8 mouse cellular contexts compared by ENCODE assay signal in the genomic region with DNA sequence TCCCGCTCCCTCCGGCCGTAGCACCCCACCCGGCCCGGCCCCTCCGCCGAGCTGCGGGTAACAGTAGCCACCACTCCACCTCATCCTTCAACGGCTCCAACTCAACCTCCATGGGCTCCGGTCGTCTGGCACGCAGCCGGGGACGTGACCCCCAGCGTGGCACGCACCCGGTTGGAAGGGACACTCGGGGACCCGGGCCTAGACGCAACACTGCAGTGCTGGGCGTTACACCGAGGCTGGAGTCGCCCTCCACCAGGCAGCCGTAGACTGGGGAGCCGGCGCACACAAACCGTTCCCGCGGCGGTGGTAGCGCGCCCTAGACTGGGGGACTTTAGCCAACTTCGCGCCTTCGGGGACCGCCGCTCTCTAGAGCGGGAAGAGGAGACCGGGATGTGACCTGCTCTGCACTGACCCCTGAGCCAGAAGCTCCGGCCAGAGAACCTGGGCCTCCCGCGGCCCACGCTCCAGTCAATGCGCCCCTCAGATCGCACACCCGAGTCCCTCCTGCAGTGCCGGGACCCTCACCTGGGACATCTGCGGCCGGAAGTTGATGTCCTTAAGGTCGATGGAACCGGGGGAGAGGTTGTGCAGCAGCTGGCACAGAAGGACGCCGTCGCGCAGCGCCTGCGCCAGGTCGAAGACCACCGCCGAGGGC. TPM values are rescaled to one million over a fixed set of nuclear protein-coding genes. Genes with fewer than 3 reads are reported as not detected.
DNase-seq lines count a peak whose midpoint lies in the region; ATAC-seq and TF ChIP-seq lines count a peak whose summit lies in the region.

No protein-coding gene starts in this region.

- no peaks in the 10 kb centered on the region for H3K36me3 ChIP-seq in heart, embryonic 14.5 days (ENCODE audit: control insufficient read depth, insufficient read depth, low read length)
- H3K36me3 ChIP-seq in limb, embryonic 11.5 days (ENCODE audit: control insufficient read depth, insufficient read depth, low read length), result no peaks in the 10 kb centered on the region
- no peaks in the 10 kb centered on the region for H3K36me3 ChIP-seq in midbrain, embryonic 16.5 days (ENCODE audit: control insufficient read depth, insufficient read depth, low read length)

- peak; percentile 44 for DNase-seq in left cerebral cortex, postnatal 4 days
- no peak for DNase-seq in left cerebral cortex, adult 9 months (ENCODE audit: low spot score in 2 of 2)
- peak; percentile 63 for DNase-seq in limb, embryonic 11.5 days (ENCODE audit: low spot score)
- DNase-seq in left cerebral cortex, postnatal 36 days (ENCODE audit: low spot score in 2 of 2), result no peak

- H3K4me1 ChIP-seq in bone marrow macrophage, adult 2 months (ENCODE audit: control insufficient read depth, insufficient read depth, low read length), result peaks cover 10% of the 10 kb centered on the region
- H3K4me1 ChIP-seq in heart, embryonic 14.5 days (ENCODE audit: control insufficient read depth in 2 of 2, insufficient read depth in 2 of 2, low read length in 2 of 2), result peaks cover 6 to 8% of the 10 kb centered on the region in 2 experiments; a peak in 3 of 4 replicates
- peaks cover 24% of the 10 kb centered on the region for H3K4me1 ChIP-seq in limb, embryonic 11.5 days (ENCODE audit: control insufficient read depth, insufficient read depth, low read length)
- peaks cover 38% of the 10 kb centered on the region for H3K4me1 ChIP-seq in midbrain, embryonic 16.5 days (ENCODE audit: control insufficient read depth, insufficient read depth, low read length)

- H3K4me3 ChIP-seq in bone marrow macrophage, adult 2 months (ENCODE audit: insufficient read depth, low read length), result peak overlapping the region; percentile 92
- H3K4me3 ChIP-seq in heart, embryonic 14.5 days (ENCODE audit: control insufficient read depth in 1 of 2, insufficient read depth in 1 of 2, low read depth in 1 of 2, low read length in 2 of 2), result peak overlapping the region; percentile 65 to 86
- H3K4me3 ChIP-seq in limb, embryonic 11.5 days (ENCODE audit: low read depth, low read length), result peak overlapping the region; percentile 79
- H3K4me3 ChIP-seq in midbrain, embryonic 16.5 days (ENCODE audit: low read depth, low read length), result peak overlapping the region; percentile 93

- TF ChIP-seq POLR2A in bone marrow macrophage, adult 2 months (IDR thresholded peaks at IDR 0.05; ENCODE audit: borderline replicate concordance, low read depth, low read length), result no peak

- H3K9ac ChIP-seq in heart, embryonic 14.5 days (ENCODE audit: low read length), result peak overlapping the region; percentile 84
- peak overlapping the region; percentile 81 for H3K9ac ChIP-seq in limb, embryonic 11.5 days (ENCODE audit: low read length)
- peak overlapping the region; percentile 86 for H3K9ac ChIP-seq in midbrain, embryonic 16.5 days (ENCODE audit: low read depth, low read length)

- peaks cover 3% of the 10 kb centered on the region; the same call in 1 of the 2 replicates for H3K27me3 ChIP-seq in heart, embryonic 14.5 days (ENCODE audit: control insufficient read depth, insufficient read depth, low read length)
- no peaks in the 10 kb centered on the region for H3K27me3 ChIP-seq in limb, embryonic 11.5 days (ENCODE audit: control insufficient read depth, insufficient read depth, low read length)
- H3K27me3 ChIP-seq in midbrain, embryonic 16.5 days (ENCODE audit: control insufficient read depth, insufficient read depth, low read depth, low read length), result no peaks in the 10 kb centered on the region

- peak overlapping the region; percentile 96 for H3K4me2 ChIP-seq in heart, embryonic 14.5 days (ENCODE audit: low read length)
- peak overlapping the region; percentile 99 for H3K4me2 ChIP-seq in limb, embryonic 11.5 days (ENCODE audit: low read depth, severe bottlenecking)
- peak overlapping the region; percentile 91 for H3K4me2 ChIP-seq in midbrain, embryonic 16.5 days (ENCODE audit: low read length)

- no peak for TF ChIP-seq CTCF in bone marrow macrophage, adult 2 months (IDR thresholded peaks at IDR 0.05; ENCODE audit: low read depth, low read length)

- no peaks in the 10 kb centered on the region for H3K9me3 ChIP-seq in heart, embryonic 14.5 days (ENCODE audit: control insufficient read depth, low read length)
- no peaks in the 10 kb centered on the region for H3K9me3 ChIP-seq in limb, embryonic 11.5 days (ENCODE audit: control insufficient read depth, low read length)
- no peaks in the 10 kb centered on the region for H3K9me3 ChIP-seq in midbrain, embryonic 16.5 days (replicated peaks; ENCODE audit: control insufficient read depth, low read length, poor library complexity, severe bottlenecking)

- intact Hi-C loops in left cerebral cortex, postnatal 4 days (cut with DNase I), result no loop called here
- intact Hi-C loops in left cerebral cortex, postnatal 36 days (cut with DNase I), result no loop called here

- WGBS in heart, embryonic 14.5 days, result under 1% methylated on average over 59 of the region's 60 CpGs
- WGBS in limb, embryonic 11.5 days, result under 1% methylated on average over 55 of the region's 60 CpGs
- under 1% methylated on average over 57 of the region's 60 CpGs for WGBS in midbrain, embryonic 16.5 days

- no peak overlapping the region for H3K27ac ChIP-seq in bone marrow macrophage, adult 2 months (ENCODE audit: insufficient read depth, low read depth, low read length)
- H3K27ac ChIP-seq in heart, embryonic 14.5 days (replicated peaks in 1 of 2; ENCODE audit: control insufficient read depth in 1 of 2, insufficient read depth in 1 of 2, low read depth in 2 of 2, low read length in 2 of 2), result peak overlapping the region in 1 of 2 experiments; percentile 55; a peak in 1 of 4 replicates
- H3K27ac ChIP-seq in limb, embryonic 11.5 days (replicated peaks; ENCODE audit: low read depth, low read length), result peak overlapping the region; percentile 47; the same call in 1 of the 2 replicates
- H3K27ac ChIP-seq in midbrain, embryonic 16.5 days (ENCODE audit: low read length), result peak overlapping the region; percentile 65

- ATAC-seq in heart, embryonic 14.5 days (ENCODE audit: insufficient number of reproducible peaks, insufficient read depth, low FRiP score, low read depth), result 0 out of 2 replicates have a peak, but pooled peaks have one; percentile 9
- no peak for ATAC-seq in limb, embryonic 11.5 days (ENCODE audit: insufficient number of reproducible peaks, low FRiP score, low TSS enrichment, low read depth)
- ATAC-seq in midbrain, embryonic 16.5 days, result peak; percentile 16; the same call in 1 of the 2 replicates
- no peak for ATAC-seq in frontal cortex, adult (ENCODE audit: low TSS enrichment)

RNA-seq across cellular contexts. Expression of a gene that starts 1.0 kb away (rescaled TPM):
- total RNA-seq in left cerebral cortex, postnatal 4 days (2021), result 10 to 100 TPM; 59.2 to 60.4 TPM
- polyA plus RNA-seq in bone marrow macrophage, adult 2 months (2012; ENCODE audit: insufficient read depth, insufficient read length, missing spikeins), result 13.4 and 16.3 TPM in 2 replicates
- 3.6 and 4.1 TPM in 2 replicates for polyA plus RNA-seq in heart, embryonic 14.5 days (2014; fragmentation: Nextera tagmentation; extraction: Ambion mirVana)
- 6.8 and 7.3 TPM in 2 replicates for polyA plus RNA-seq in limb, embryonic 11.5 days (2014; fragmentation: Nextera tagmentation; extraction: Ambion mirVana)
- polyA plus RNA-seq in midbrain, embryonic 16.5 days (2015; fragmentation: Nextera tagmentation; extraction: Ambion mirVana), result 9.2 and 12.6 TPM in 2 replicates
- total RNA-seq in left cerebral cortex, postnatal 36 days (2021), result 10 to 100 TPM in 1 of 2 experiments, 1 to 10 TPM in 1; 9.6 to 12.3 TPM

RNA-seq across cellular contexts. Expression of a gene that starts 16.2 kb away (rescaled TPM):
- total RNA-seq in left cerebral cortex, postnatal 4 days (2021), result 10 to 100 TPM; 23.6 to 27.2 TPM
- polyA plus RNA-seq in bone marrow macrophage, adult 2 months (2012; ENCODE audit: insufficient read depth, insufficient read length, missing spikeins), result 1.2 and 3.1 TPM in 2 replicates
- 3.7 and 4.6 TPM in 2 replicates for polyA plus RNA-seq in heart, embryonic 14.5 days (2014; fragmentation: Nextera tagmentation; extraction: Ambion mirVana)
- 9.8 and 10.1 TPM in 2 replicates for polyA plus RNA-seq in limb, embryonic 11.5 days (2014; fragmentation: Nextera tagmentation; extraction: Ambion mirVana)
- polyA plus RNA-seq in midbrain, embryonic 16.5 days (2015; fragmentation: Nextera tagmentation; extraction: Ambion mirVana), result 42.0 and 43.0 TPM in 2 replicates
- total RNA-seq in left cerebral cortex, postnatal 36 days (2021), result 10 to 100 TPM; 26.2 to 30.0 TPM

Comparison
In these comparisons a context has a peak if more than half of its experiments do, and no peak if none do; other contexts are left out.
1. DNase-seq: peak in left cerebral cortex, postnatal 4 days (single experiment) and limb, embryonic 11.5 days (single experiment); none in left cerebral cortex, adult 9 months (0 of 2) and left cerebral cortex, postnatal 36 days (0 of 2).
2. ATAC-seq: peak in heart, embryonic 14.5 days (single experiment) and midbrain, embryonic 16.5 days (single experiment); none in limb, embryonic 11.5 days (single experiment) and frontal cortex, adult (single experiment).
3. Peak in every context shown above with its lines, with median percentiles within 50 percentile points of each other: H3K4me3 ChIP-seq, H3K4me2 ChIP-seq and H3K9ac ChIP-seq.